Mouse (Mus musculus) embryonic fibroblast, embryonic 13.5 days (primary cell): ENCODE measurements around the gene Shbg. TPM values are rescaled to one million over a fixed set of nuclear protein-coding genes. Genes with fewer than 3 reads are reported as not detected.
"Not testable (repeated sequence)": the region's sequence is repeated elsewhere in the genome, so short reads cannot be mapped to it uniquely, and the experiment has no call there.

ENCODE experiments used
- H3K27ac ChIP-seq: 2 replicates; pipeline ENCODE4 v1.5.1; 2012; ENCODE audit warnings: low read length, control low read depth, inconsistent platforms; ENCODE audit not compliant: insufficient read depth
- H3K4me1 ChIP-seq: 2 replicates; pipeline ENCODE4 v1.6.1; 2011; ENCODE audit warnings: low read length; ENCODE audit not compliant: control insufficient read depth, insufficient read depth
- H3K4me3 ChIP-seq: 2 replicates; pipeline ENCODE4 v1.5.1; 2011; ENCODE audit warnings: mild to moderate bottlenecking, control low read depth, low read length; ENCODE audit not compliant: insufficient read depth
- CTCF ChIP-seq: IDR thresholded peaks from 2 replicates; pipeline ENCODE4 v1.5.1; 2011; ENCODE audit warnings: mild to moderate bottlenecking, control low read depth, low read length, moderate library complexity, borderline replicate concordance; ENCODE audit not compliant: insufficient read depth
- POLR2A ChIP-seq: IDR thresholded peaks from 2 replicates; pipeline ENCODE4 v1.6.1; 2011; ENCODE audit warnings: low read depth, mild to moderate bottlenecking, control low read depth, low read length, moderate library complexity
- polyA plus RNA-seq: library from polyadenylated mRNA; stranded (reverse); fragments of >200 nt; gene quantifications from 2 replicates; pipeline ENCODE4 v1.2.4, GENCODE M21; 2011; ENCODE audit warnings: low read depth; ENCODE audit not compliant: missing spikeins, insufficient read length

Shbg gene
- polyA plus RNA-seq, 1 experiment = not detected

DNA sequence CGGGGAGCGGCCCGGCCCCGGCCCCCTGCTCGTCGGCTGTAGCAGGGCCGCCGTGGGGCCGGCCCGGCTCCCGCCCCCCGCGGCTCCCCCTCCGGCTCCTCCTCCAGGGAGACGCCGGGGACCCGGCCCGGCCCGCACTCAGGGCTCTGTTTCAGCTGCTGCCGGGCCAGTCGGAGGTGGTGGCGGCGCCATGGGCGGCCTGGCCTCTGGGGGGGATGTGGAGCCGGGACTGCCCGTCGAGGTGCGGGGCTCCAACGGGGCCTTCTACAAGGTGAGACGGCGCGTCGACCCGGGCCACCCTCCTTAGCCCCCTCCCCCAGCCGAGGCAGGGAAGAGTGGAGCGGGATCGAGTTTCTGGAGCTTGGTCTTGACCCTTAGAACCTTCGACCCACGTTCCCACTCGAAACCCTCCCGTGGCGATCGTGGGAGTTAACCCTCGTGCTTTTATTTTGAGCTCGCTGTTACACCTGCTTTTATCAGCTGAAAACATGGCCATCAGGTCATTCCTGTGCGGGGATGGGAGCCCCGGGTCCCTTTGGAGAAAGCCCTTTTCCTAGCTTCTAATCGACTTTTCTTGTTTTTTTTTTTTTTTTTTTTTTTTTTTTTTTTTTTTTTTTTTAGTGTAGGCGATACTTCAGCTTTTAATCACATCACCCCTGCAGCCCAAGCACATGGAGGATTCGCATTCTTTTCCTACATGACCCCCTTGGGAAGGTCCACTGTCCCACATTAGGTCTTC, 15.6 kb upstream of the Shbg start:
- 0 out of 2 replicates have a peak, but pooled peaks cover 2% of the 10 kb centered on the region for H3K4me1 ChIP-seq
- TF ChIP-seq POLR2A = no peak
- TF ChIP-seq CTCF = no peak

DNA sequence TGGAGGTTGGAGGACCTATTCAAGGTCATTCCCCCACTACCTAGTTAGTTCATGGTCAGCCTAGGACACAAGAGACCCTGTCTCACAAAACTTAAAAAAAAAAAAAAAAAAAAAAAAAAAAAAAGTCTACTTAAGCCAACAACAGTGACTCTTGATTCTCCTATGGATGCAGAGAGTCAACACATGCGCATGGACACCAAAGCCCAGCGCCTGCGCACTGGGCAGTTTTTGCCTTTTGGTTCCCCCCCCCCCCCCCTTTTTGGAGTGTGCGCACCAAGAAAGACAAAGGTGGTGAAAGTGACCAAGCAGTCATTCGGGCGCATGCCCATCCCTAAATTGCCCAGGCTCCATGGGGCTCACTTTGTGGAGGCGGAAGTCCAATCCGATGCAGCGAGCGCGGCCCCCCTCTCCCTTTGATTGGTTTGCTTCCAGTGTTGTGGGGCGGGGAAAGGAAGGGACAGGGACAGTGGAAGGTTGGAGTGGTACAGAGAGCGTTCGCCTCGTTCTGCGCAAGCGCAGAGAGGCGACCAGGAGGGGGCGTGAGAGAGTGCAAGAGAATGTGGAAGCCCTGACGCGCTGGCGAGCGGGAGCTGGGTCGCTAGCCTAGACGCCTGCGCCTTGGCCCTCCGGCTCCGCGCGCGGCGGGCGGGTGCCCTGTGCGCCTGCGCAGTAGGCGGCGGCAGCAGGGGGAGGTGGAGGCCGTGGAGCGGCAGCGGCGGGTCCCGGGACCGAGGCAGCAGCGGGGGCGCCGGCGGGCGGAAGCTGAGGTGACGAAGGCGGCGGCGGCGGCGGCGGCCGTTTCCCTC, 14.8 kb upstream of the Shbg start, which contains the start of gene Fxr2:
Fxr2 (plus strand) TSS at position 707 of the 806 bp plus-strand sequence.
- H3K4me1 ChIP-seq = 0 out of 2 replicates have a peak, but pooled peaks cover 2% of the 10 kb centered on the region
- peak; percentile 81 for TF ChIP-seq CTCF
- TF ChIP-seq POLR2A = peak; percentile 57
- H3K4me3 ChIP-seq = peak within 1 kb of the TSS; percentile 88
- peak within 1 kb of the TSS; percentile 88 for H3K27ac ChIP-seq

More for the DNA sequence above, 15.6 kb upstream of the Shbg start:
- H3K4me3 ChIP-seq = peak overlapping the region; percentile 88
- peak overlapping the region; percentile 57 for H3K27ac ChIP-seq

DNA sequence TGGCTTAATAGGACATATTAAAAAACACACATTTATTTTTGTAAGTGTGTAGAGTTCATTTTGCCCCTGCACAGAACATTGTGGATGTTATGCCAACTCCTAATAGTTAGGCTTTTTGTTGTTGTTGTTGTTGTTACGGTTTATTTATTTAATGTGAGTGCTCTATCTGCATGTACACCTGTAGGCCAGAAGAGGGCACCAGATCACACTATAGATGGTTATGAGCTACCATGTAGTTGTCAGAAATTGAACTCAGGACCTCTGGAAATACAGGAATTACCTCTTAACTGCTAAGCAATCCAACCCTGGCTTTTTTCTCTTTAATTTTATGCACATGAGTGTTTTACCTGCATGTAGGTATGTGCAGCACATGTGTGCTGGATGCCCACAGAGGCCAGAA, 12.1 kb upstream of the Shbg start:
- H3K4me1 ChIP-seq = no peaks in the 10 kb centered on the region
- TF ChIP-seq CTCF = no peak
- TF ChIP-seq POLR2A = no peak
- H3K4me3 ChIP-seq = no peak overlapping the region
- no peak overlapping the region for H3K27ac ChIP-seq

DNA sequence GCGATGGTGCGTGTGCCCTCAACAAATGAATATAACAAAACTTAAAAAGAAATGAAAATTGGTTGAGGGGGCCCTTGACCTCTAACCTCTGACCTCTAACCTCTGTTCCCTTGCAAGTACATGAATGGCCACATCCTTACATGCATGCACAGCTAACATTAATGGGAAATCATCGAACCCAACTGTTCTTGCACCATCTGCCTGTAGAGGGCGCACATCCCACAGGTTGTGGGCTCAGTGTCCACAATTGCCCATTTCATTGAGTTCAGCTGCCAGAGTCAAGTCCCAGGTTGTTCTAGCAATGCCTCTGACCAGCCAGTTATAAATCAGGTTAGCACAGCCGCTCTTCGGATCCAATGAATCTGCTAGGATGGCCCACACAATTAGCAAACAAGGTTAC, 10.6 kb upstream of the Shbg start:
- Histone ChIP-seq H3K27ac (no peak overlapping the region), H3K4me1 (no peaks in the 10 kb centered on the region), H3K4me3 (no peak overlapping the region)
- peak; percentile 99 for TF ChIP-seq CTCF
- TF ChIP-seq POLR2A = peak; percentile 18; the same call in 1 of the 2 replicates

DNA sequence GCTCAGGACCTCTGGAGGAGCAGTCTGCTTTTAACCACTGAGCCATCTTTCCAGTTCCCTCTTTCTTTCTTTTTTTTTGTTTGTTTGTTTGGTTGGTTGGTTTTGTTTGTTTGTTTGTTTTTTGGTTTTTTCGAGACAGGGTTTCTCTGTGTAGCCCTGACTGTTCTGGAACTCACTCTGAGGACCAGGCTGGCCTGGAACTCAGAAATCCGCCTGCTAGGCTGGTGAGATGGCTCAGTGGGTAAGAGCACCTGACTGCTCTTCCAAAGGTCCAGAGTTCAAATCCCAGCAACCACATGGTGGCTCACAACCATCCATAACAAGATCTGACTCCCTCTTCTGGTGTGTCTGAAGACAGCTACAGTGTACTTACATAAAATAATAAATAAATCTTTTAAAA, 6.6 kb upstream of the Shbg start:
- H3K4me1 ChIP-seq, H3K27ac ChIP-seq, H3K4me3 ChIP-seq: not testable (repeated sequence)

DNA sequence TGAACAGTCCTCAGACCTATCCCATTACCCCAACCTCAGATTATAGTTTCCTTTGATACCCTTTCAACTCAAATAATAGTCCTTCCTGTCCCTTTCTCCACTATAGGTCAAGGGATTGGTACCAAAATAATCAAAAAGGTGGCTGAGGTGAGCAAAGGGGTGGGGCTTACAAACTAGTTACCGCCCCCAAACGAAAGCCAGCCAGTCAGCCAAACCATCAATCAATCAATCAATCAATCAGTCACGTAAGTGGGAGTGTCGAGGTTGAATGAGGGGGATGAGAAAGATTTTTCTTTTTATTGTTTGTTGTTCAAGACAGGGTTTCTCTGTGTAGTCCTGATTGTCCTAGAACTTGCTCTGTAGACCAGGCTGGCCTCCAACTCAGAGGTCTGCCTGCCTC, 5.3 kb upstream of the Shbg start:
- Histone ChIP-seq H3K4me1 (peaks cover 2% of the 10 kb centered on the region; the same call in 1 of the 2 replicates), H3K4me3 (no peak overlapping the region), H3K27ac (no peak overlapping the region)
- TF ChIP-seq CTCF (no peak), POLR2A (no peak)

DNA sequence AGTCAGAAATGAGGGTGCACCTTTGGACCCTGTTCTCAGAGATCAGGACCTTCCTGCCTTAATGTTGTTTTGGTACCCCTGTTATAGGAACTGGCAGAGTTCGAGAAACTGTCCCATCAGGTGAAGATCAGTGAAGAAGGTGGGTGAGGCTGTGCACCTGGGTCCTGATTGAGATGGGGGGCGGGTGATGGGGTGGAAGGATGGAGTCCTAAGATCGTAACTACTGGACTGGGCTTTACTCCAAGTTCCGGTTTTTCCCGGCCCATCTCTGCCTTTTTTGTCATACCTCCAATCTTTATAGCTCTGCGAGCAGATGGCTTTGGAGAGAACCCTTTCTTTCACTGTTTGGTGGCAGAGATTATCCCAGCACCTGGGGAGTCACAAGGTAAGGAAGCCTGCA, 4.7 kb upstream of the Shbg start:
- Histone ChIP-seq H3K27ac (no peak overlapping the region), H3K4me1 (peaks cover 2% of the 10 kb centered on the region; the same call in 1 of the 2 replicates), H3K4me3 (peak overlapping the region; percentile 58)
- TF ChIP-seq POLR2A = no peak

DNA sequence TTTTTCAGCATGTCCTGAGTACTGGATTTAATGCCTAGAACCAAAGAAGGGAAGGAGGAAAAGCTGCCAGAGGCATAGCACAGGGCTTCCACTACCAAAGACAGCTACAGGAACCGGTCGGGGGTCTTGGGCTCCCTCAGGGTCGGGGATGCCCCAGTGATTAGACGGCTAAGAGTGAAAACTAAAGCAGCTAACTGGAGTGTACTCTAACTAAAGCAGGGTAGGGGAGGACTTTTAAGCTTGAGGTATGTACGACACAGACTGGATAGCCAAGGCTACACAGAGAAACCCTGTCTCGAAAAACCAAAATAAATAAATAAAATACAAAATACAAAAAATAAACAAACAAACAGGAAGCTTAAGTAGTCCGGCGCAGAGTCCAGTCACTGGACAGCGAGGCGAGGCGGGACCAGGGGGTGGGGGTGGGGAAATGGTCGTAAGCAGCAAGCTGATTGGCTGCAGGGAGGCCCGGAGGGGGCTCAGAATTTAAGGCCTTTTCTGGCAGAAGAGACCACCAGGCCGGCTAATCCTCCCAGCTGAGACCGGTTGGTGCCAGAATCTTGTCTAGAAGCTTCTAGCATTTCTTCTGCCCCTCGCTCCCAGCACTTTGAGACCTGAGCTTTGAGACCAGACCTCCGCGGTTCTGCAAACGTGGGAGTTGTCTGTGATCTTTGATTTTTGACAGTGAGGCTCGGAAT, 4.0 kb upstream of the Shbg start, which contains the start of gene Sat2:
Sat2 (plus strand) TSS at position 454 of the 698 bp plus-strand sequence.
- peaks cover 2% of the 10 kb centered on the region; the same call in 1 of the 2 replicates for H3K4me1 ChIP-seq
- H3K27ac ChIP-seq = no peak within 1 kb of the TSS
- TF ChIP-seq CTCF (no peak), POLR2A (peak; percentile 55)
- H3K4me3 ChIP-seq = peak within 1 kb of the TSS; percentile 58

DNA sequence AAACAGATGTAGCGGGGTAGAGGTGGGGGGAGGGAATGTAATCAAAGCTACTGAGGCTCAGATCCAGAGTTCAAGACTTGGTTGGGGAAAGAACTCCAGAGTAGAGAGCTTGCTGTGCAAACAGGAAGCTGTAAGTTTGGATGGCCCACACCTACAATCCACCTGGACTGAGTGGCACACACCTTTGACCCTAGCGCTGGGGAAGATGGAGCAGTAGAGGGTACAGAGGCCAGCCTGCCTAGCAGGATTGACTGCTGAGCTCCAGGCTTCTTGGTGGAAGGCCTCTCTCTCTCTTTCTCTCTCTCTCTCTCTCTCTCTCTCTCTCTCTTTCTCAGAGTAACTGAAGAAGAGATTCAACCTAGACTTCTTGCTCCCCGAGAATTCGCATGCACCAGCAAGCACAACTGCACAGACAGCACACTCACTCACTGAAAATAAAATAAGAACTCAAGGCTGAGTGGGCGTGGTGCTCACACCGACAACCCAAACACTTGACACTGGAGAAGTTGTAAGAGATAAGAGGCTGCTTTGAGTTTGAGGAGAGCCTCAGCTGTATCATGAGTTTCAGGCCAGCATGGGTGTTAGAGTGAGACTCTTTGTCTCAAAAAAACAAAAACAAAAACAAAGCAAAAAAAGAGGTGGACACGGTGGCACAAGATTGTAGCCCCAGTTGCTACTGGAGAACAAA, 2.8 kb upstream of the Shbg start:
- TF ChIP-seq POLR2A = no peak
- no peak for TF ChIP-seq CTCF
- no peak overlapping the region for H3K27ac ChIP-seq
- H3K4me1 ChIP-seq = peaks cover 2% of the 10 kb centered on the region; the same call in 1 of the 2 replicates
- no peak overlapping the region for H3K4me3 ChIP-seq

DNA sequence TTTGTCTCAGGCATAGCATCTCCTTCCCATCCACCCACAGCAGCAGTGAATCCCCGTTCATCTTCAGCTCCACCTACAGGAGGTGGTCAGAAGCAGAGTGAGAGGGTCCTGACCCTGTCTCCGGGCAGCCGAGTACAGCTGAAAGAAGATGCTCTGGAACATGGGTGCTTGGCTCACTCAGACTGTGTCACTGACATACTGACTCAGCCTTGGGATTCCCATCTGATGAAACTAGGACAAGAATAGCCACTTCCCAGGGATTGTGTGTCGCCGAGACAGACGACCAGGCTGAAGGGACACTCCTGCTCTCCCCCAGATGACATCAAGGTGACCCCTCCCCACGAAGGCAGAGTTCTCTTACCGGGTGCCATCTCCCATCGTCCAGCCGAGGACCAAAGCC, 924 bp downstream of the Shbg start:
- H3K27ac ChIP-seq = no peak overlapping the region
- no peaks in the 10 kb centered on the region for H3K4me1 ChIP-seq
- no peak for TF ChIP-seq CTCF
- TF ChIP-seq POLR2A = no peak
- no peak overlapping the region for H3K4me3 ChIP-seq

DNA sequence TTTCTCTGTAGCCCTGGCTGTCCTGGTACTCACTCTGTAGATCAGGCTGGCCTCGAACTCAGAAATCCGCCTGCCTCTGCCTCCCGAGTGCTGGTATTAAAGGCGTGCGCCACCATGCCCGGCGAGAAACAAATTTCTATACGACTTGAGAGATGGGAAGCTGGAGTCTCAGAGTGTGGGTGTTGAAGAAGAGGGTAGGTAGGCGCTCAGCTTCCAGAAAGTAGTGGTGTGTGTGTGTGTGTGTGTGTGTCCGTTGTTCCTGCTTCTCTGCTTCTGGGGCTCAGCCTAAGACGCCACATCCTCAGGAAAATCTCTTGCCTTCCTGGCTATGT, 3.5 kb downstream of the Shbg start:
- not testable (repeated sequence) for H3K4me1 ChIP-seq, H3K4me3 ChIP-seq, H3K27ac ChIP-seq
